Mouse (Mus musculus) CH12.LX (cell line): ENCODE data around the gene Smad6. TPM values are rescaled to one million over a fixed set of nuclear protein-coding genes. Genes with fewer than 3 reads are reported as not detected.

Experiments used
- DNase-seq: peaks from one replicate; pipeline ENCODE4 v3.0.0-alpha.2; 2013; ENCODE audit errors: extremely low read depth
- H3K27ac ChIP-seq: 2 replicates; pipeline ENCODE4 v1.5.1; 2012; ENCODE audit warnings: low read depth, mild to moderate bottlenecking, control low read depth, moderate library complexity; ENCODE audit not compliant: insufficient read depth
- H3K27me3 ChIP-seq: replicated peaks from 2 replicates; pipeline ENCODE3; 2012; ENCODE audit warnings: inconsistent platforms
- H3K36me3 ChIP-seq, 2 experiments: replicated peaks in 1 of 2; 2 replicates each; pipeline versions ENCODE3 to v1.6.1; 2012; ENCODE audit warnings: inconsistent platforms in 1 of 2, low read length in 1 of 2, mild to moderate bottlenecking in 1 of 2, mixed read lengths in 1 of 2, moderate library complexity in 1 of 2; ENCODE audit not compliant: control insufficient read depth in 1 of 2, insufficient read depth in 1 of 2
- H3K4me1 ChIP-seq, 2 experiments: 2 replicates each; pipeline ENCODE4 v1.6.1; 2012; ENCODE audit warnings: inconsistent platforms in 1 of 2, moderate library complexity in 1 of 2; ENCODE audit not compliant: insufficient read depth in 2 of 2, control insufficient read depth in 1 of 2
- H3K4me2 ChIP-seq: 2 replicates; pipeline ENCODE4 v1.6.1; 2012; ENCODE audit warnings: low read depth, mild to moderate bottlenecking, control low read depth; ENCODE audit not compliant: poor library complexity, insufficient read depth, severe bottlenecking
- H3K4me3 ChIP-seq, 3 experiments: fragments of 150-350 bp in 1 of 3; sonication (generic) in 1 of 3; replicated peaks in 1 of 3; 2 replicates each; pipeline versions ENCODE3 to v1.5.1; 2011 to 2012; ENCODE audit warnings: low read depth in 2 of 3, low read length in 2 of 3, mild to moderate bottlenecking in 2 of 3, moderate library complexity in 2 of 3, control low read depth in 1 of 3, improper control_type of control experiment in 1 of 3, inconsistent platforms in 1 of 3, mixed read lengths in 1 of 3; ENCODE audit not compliant: poor library complexity in 1 of 3
- H3K79me2 ChIP-seq: replicated peaks from 2 replicates; pipeline ENCODE4 v1.6.1; 2012; ENCODE audit warnings: mild to moderate bottlenecking, moderate library complexity; ENCODE audit not compliant: control insufficient read depth, poor library complexity, insufficient read depth, severe bottlenecking; ENCODE audit errors: extremely low read depth
- H3K9ac ChIP-seq: 2 replicates; pipeline ENCODE4 v1.6.1; 2012; ENCODE audit warnings: low read depth, mild to moderate bottlenecking, control low read depth, moderate library complexity; ENCODE audit not compliant: insufficient read depth
- H3K9me3 ChIP-seq: replicated peaks from 2 replicates; pipeline ENCODE3; 2012; ENCODE audit warnings: low read length, inconsistent platforms, mixed read lengths
- BHLHE40 ChIP-seq: IDR thresholded peaks from 2 replicates; pipeline ENCODE4 v1.6.1; 2011; ENCODE audit warnings: mild to moderate bottlenecking, low read depth, low read length, improper control_type of control experiment
- CHD1 ChIP-seq: IDR thresholded peaks from 2 replicates; pipeline ENCODE4 v1.6.1; 2012; ENCODE audit warnings: low read depth, low read length, improper control_type of control experiment, inconsistent platforms
- CHD2 ChIP-seq: IDR thresholded peaks from 2 replicates; pipeline ENCODE4 v1.6.1; 2011; ENCODE audit warnings: low read length, improper control_type of control experiment
- CTCF ChIP-seq, 2 experiments: IDR thresholded peaks in 1 of 2; conservative IDR thresholded peaks in 1 of 2; 2 replicates each; pipeline ENCODE4 v1.5.1; 2011 to 2012; ENCODE audit warnings: low read depth in 2 of 2, low read length in 2 of 2, improper control_type of control experiment in 1 of 2, inconsistent platforms in 1 of 2, mild to moderate bottlenecking in 1 of 2, moderate library complexity in 1 of 2
- ELF1 ChIP-seq: IDR thresholded peaks from 2 replicates; pipeline ENCODE4 v1.6.1; 2014; ENCODE audit warnings: low read depth, mild to moderate bottlenecking, inconsistent platforms, low read length, improper control_type of control experiment
- ETS1 ChIP-seq: conservative IDR thresholded peaks from 2 replicates; pipeline ENCODE4 v1.6.1; 2012; ENCODE audit warnings: low read depth, mild to moderate bottlenecking, inconsistent platforms, low read length, improper control_type of control experiment, moderate library complexity
- GABPA ChIP-seq: IDR thresholded peaks from 2 replicates; pipeline ENCODE4 v1.6.1; 2012; ENCODE audit warnings: low read depth, low read length, improper control_type of control experiment, inconsistent platforms; ENCODE audit not compliant: insufficient replicate concordance
- KAT2A ChIP-seq: IDR thresholded peaks from 2 replicates; pipeline ENCODE4 v1.6.1; 2012; ENCODE audit warnings: low read length, improper control_type of control experiment, inconsistent platforms; ENCODE audit not compliant: insufficient replicate concordance
- MAFK ChIP-seq: IDR thresholded peaks from 2 replicates; pipeline ENCODE4 v1.6.1; 2011; ENCODE audit warnings: low read length, improper control_type of control experiment; ENCODE audit not compliant: insufficient replicate concordance
- MEF2A ChIP-seq: IDR thresholded peaks from 2 replicates; pipeline ENCODE4 v1.6.1; 2014; ENCODE audit warnings: low read depth, mild to moderate bottlenecking, inconsistent platforms, low read length, improper control_type of control experiment, borderline replicate concordance
- MYC ChIP-seq: IDR thresholded peaks from 2 replicates; pipeline ENCODE4 v1.6.1; 2011; ENCODE audit warnings: low read depth, mild to moderate bottlenecking, improper control_type of control experiment, low read length
- NELFE ChIP-seq: IDR thresholded peaks from 2 replicates; pipeline ENCODE4 v1.6.1; 2011; ENCODE audit warnings: low read depth, low read length, improper control_type of control experiment
- NRF1 ChIP-seq: IDR thresholded peaks from 2 replicates; pipeline ENCODE4 v1.6.1; 2014; ENCODE audit warnings: low read depth, mild to moderate bottlenecking, inconsistent platforms, low read length, improper control_type of control experiment, moderate library complexity
- PAX5 ChIP-seq: IDR thresholded peaks from 2 replicates; pipeline ENCODE4 v1.6.1; 2012; ENCODE audit warnings: low read length, inconsistent platforms, mixed read lengths
- POLR2A ChIP-seq: IDR thresholded peaks from 2 replicates; pipeline ENCODE4 v1.6.1; 2011; ENCODE audit warnings: low read depth, mild to moderate bottlenecking, improper control_type of control experiment, low read length
- POLR2AphosphoS2 ChIP-seq: IDR thresholded peaks from 2 replicates; pipeline ENCODE4 v1.6.1; 2011; ENCODE audit warnings: low read depth, low read length, improper control_type of control experiment
- RAD21 ChIP-seq: IDR thresholded peaks from 2 replicates; pipeline ENCODE4 v1.6.1; 2011; ENCODE audit warnings: low read depth, mild to moderate bottlenecking, low read length, improper control_type of control experiment, moderate library complexity
- RCOR1 ChIP-seq: conservative IDR thresholded peaks from 2 replicates; pipeline ENCODE4 v1.6.1; 2012; ENCODE audit warnings: low read depth, mild to moderate bottlenecking, inconsistent platforms, low read length, improper control_type of control experiment
- SIN3A ChIP-seq: IDR thresholded peaks from 2 replicates; pipeline ENCODE4 v1.6.1; 2012; ENCODE audit warnings: low read length, improper control_type of control experiment, inconsistent platforms
- SMC3 ChIP-seq: IDR thresholded peaks from 2 replicates; pipeline ENCODE4 v1.6.1; 2011; ENCODE audit warnings: low read depth, low read length, improper control_type of control experiment
- TBP ChIP-seq: conservative IDR thresholded peaks from 2 replicates; pipeline ENCODE4 v1.6.1; 2011; ENCODE audit warnings: low read depth, low read length, improper control_type of control experiment
- TCF12 ChIP-seq: IDR thresholded peaks from 2 replicates; pipeline ENCODE4 v1.6.1; 2014; ENCODE audit warnings: low read depth, mild to moderate bottlenecking, inconsistent platforms, low read length, improper control_type of control experiment
- USF1 ChIP-seq: IDR thresholded peaks from 2 replicates; pipeline ENCODE4 v1.6.1; 2014; ENCODE audit warnings: low read depth, mild to moderate bottlenecking, inconsistent platforms, low read length, improper control_type of control experiment
- ZC3H11A ChIP-seq: IDR thresholded peaks from 2 replicates; pipeline ENCODE4 v1.6.1; 2012; ENCODE audit warnings: low read depth, mild to moderate bottlenecking, inconsistent platforms, low read length, improper control_type of control experiment
- ZKSCAN1 ChIP-seq: IDR thresholded peaks from 2 replicates; pipeline ENCODE4 v1.6.1; 2012; ENCODE audit warnings: low read depth, inconsistent platforms, low read length, improper control_type of control experiment, borderline replicate concordance
- ZMIZ1 ChIP-seq: IDR thresholded peaks from 2 replicates; pipeline ENCODE4 v1.6.1; 2012; ENCODE audit warnings: low read depth, mild to moderate bottlenecking, inconsistent platforms, low read length, improper control_type of control experiment
- ZNF384 ChIP-seq: IDR thresholded peaks from 2 replicates; pipeline ENCODE4 v1.6.1; 2012; ENCODE audit warnings: low read depth, low read length, improper control_type of control experiment, inconsistent platforms
- dilution Hi-C: fragments of 300-500 bp; cut with MboI; formaldehyde crosslinking; loops from 2 replicates; pipeline ENCODE4 v1.14.3; 2020; ENCODE audit warnings: low sequenced_read_pairs; ENCODE audit not compliant: extremely low pct_unique_long_range_greater_than_20kb, extremely low pct_ligation_motif_present
- in situ Hi-C: fragments of 300-500 bp; cut with MboI; formaldehyde crosslinking; loops from 3 replicates; pipeline ENCODE4 v1.14.3; 2019; ENCODE audit warnings: low sequenced_read_pairs, low pct_ligation_motif_present, low pct_unique_long_range_greater_than_20kb, mixed read lengths
- polyA plus RNA-seq: library from polyadenylated mRNA; unstranded; fragments of >175 nt; gene quantifications from 2 replicates; pipeline ENCODE4 v1.2.1, GENCODE M21; 2012; ENCODE audit warnings: low read depth; ENCODE audit not compliant: insufficient read length
- total RNA-seq, 2 experiments: library from RNA; depleted of rRNA; stranded (reverse); fragments of 300-350 nt in 1 of 2; fragments of >200 nt in 1 of 2; gene quantifications; 2 replicates each; pipeline ENCODE4 v1.2.3; 2012 to 2014

Smad6 gene
- total and polyA plus RNA-seq, 3 experiments, result not detected

DNA sequence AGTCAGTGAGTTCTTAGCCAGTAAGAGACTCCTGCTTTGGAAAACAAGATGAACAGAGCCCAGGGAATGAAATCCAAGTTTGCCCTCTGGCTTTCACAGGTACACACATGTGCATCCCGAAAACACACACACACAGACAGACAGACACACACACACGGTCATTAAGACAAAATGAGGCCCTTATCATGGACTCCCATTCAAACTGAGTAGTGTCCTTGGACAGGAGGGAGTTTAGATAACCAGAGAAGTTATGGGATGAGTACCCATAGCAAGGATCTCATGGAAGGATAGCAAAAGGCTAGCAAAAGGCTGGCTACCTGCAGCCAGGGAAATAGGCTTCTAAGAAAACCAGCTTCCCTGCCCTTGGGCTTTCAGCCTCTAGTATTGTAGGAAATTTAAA lies 29.4 kb upstream of the Smad6 start:
- TF ChIP-seq ZNF384 (no peak), ZKSCAN1 (no peak), CHD1 (no peak), CHD2 (no peak), MAFK (no peak), ZC3H11A (no peak), NELFE (no peak), NRF1 (no peak), POLR2AphosphoS2 (no peak), TBP (no peak), BHLHE40 (no peak), ZMIZ1 (no peak), MYC (no peak), RCOR1 (no peak), SMC3 (no peak)
- TF ChIP-seq, all 38 proteins: peak for 0
- Histone ChIP-seq H3K36me3 (no peaks in the 10 kb centered on the region), H3K4me3 (no peak overlapping the region), H3K4me1 (peaks cover 5 to 27% of the 10 kb centered on the region in 2 experiments), H3K9ac (no peak overlapping the region), H3K79me2 (no peaks in the 10 kb centered on the region), H3K27ac (no peak overlapping the region), H3K4me2 (no peak overlapping the region), H3K9me3 (no peaks in the 10 kb centered on the region), H3K27me3 (peaks cover 4% of the 10 kb centered on the region)
- no peak for DNase-seq
- in situ Hi-C loops (no loop called here), dilution Hi-C loops (no loop called here)

DNA sequence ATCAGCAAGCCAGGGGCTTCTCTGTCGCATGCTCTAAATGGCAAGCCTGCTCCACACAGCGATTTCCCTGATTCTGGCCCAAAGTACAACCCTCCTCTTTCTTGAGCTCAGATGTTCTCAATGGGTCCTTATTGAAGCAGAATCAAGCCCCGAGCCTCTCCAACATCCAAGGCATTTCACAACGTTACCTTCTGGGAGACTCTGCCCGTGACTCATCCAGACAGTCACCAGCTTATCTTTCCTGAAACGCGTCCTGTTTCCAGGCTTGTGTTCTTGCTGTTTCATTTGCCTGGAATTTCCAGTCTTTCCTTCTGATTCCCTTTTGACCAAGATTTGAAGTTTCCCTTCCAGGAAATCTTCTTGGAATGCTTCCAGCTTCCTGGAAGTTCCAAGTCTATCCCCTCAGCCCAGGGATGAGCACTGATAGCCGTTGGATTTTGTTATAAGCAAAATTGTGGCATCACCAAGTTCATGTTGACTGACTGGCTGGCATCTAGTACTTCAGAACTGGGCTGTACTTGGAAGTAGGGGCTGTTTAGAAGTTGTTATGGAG lies 28.7 kb upstream of the Smad6 start:
- no peak overlapping the region for H3K4me3 ChIP-seq
- H3K27ac ChIP-seq, result no peak overlapping the region
- no peaks in the 10 kb centered on the region for H3K36me3 ChIP-seq
- peaks cover 5 to 29% of the 10 kb centered on the region in 2 experiments for H3K4me1 ChIP-seq
- H3K79me2 ChIP-seq, result no peaks in the 10 kb centered on the region
- dilution Hi-C loops (no loop called here), in situ Hi-C loops (no loop called here)
- no peaks in the 10 kb centered on the region for H3K9me3 ChIP-seq
- TF ChIP-seq TCF12, result no peak
- no peak for TF ChIP-seq MYC
- TF ChIP-seq GABPA, result no peak
- TF ChIP-seq TBP, result no peak
- no peak for TF ChIP-seq CTCF (conservative IDR thresholded peaks at IDR 0.05 in 1 of 2, IDR thresholded peaks at IDR 0.05 in 1 of 2; ENCODE audit: low read depth in 2 of 2, low read length in 2 of 2)
- TF ChIP-seq PAX5, result no peak
- TF ChIP-seq NELFE, result no peak
- no peak for TF ChIP-seq USF1
- no peak for TF ChIP-seq NRF1
- no peak for TF ChIP-seq POLR2A
- TF ChIP-seq CHD1, result no peak
- no peak for TF ChIP-seq ETS1
- TF ChIP-seq BHLHE40, result no peak
- TF ChIP-seq MEF2A, result no peak
- no peak for TF ChIP-seq SIN3A
- TF ChIP-seq RAD21, result no peak
- no peak for TF ChIP-seq ELF1
- no peak for TF ChIP-seq KAT2A
- no peaks in the 10 kb centered on the region for H3K27me3 ChIP-seq
- H3K9ac ChIP-seq, result no peak overlapping the region
- DNase-seq, result no peak
- H3K4me2 ChIP-seq, result no peak overlapping the region
